Comparison of ENCODE assay signal across 11 mouse cellular contexts in genomic region chr7:129639006-129639405, GRCm38 (mm10).
"Had no signal": no experiment of that assay in that cellular context is flagged by ENCODE, and none has a peak within 500 bp of the region (broad histone marks: within the 10 kb centered on the region; RNA-seq: fewer than 3 reads in every experiment).

No protein-coding gene starts in this region.

- H3K27ac ChIP-seq: intestine, embryonic 15.5 days; liver, embryonic 15.5 days; midbrain, embryonic 10.5 days had no signal

- DNase-seq: left cerebral cortex, postnatal 4 days; lung, adult 2 months; lung, postnatal 4 days; right cerebral cortex, postnatal 25 days; thymus, postnatal 36 days had no signal

- H3K9me3 ChIP-seq: intestine, embryonic 15.5 days; liver, embryonic 15.5 days; midbrain, embryonic 10.5 days had no signal

- H3K4me3 ChIP-seq: intestine, embryonic 15.5 days; liver, embryonic 15.5 days; midbrain, embryonic 10.5 days had no signal

- ATAC-seq: intestine, embryonic 15.5 days; lung, postnatal 0 days; midbrain, embryonic 16.5 days had no signal

- H3K4me2 ChIP-seq: intestine, embryonic 15.5 days; liver, embryonic 11.5 days; liver, embryonic 15.5 days had no signal

- H3K9ac ChIP-seq: intestine, embryonic 15.5 days; liver, embryonic 15.5 days had no signal

- H3K27me3 ChIP-seq: intestine, embryonic 15.5 days; liver, embryonic 15.5 days had no signal

- H3K4me1 ChIP-seq: intestine, embryonic 15.5 days; liver, embryonic 15.5 days; midbrain, embryonic 10.5 days had no signal
